Mouse (Mus musculus): ENCODE data around the gene Pdgfc. TPM values are rescaled to one million over a fixed set of nuclear protein-coding genes. Genes with fewer than 3 reads are reported as not detected.

Pdgfc gene
- total and polyA plus RNA-seq, 2 experiments: 1.5 to 2.6 TPM

DNA sequence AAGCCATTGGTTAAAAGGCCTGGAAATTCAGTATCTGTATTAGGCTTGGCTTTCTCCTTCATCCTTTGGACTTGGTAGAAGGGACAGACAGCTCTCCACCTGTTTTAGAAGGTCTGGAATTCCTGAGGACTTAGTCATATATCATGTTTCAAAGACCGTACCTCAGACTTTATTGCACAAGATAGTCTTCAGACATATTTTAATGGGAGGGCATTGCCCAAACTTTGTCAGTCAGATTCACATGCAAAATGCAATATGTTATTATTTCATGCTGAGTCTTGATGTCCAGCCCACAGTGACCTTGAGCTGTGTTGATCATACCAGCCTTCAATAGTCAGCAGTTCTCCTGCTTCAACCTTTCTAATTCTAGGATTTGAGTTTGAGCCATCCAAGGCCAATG is 64.9 kb downstream of the Pdgfc start:
- WGBS: 84% methylated on average over 1 of the region's 1 CpGs

DNA sequence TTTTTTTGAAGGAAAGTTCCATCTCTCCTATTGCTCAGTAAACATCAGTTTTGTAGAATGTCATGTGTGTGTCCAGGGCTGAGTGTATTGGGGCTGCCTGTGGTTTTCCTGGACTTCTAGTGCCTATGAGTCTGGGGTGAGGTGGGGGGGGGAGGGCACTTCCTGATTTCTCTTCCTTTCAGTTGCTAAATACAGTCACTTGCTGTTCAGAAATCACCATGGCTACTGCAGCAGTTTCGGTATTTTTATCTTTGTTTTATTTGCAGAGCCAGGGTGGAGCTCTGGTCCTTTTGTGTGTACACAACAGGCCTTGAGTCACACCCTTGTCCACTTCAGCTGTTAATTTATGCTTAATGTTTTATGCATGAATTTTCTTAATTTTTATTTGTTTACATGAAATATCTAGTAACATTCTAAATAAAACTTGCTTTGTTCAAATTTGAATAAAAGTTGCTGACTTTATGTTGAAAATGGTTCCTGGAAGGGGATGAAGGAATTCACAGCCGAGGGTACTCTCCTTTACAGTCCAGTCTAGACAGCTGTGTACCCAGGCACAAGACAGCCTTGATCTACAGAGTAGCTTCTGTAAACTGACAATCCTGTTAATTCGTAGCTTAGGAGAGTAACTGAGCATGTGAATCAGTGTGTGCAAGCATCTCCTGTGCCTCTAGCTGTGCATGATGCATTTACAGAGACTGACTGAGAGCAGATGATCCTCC is 66.1 kb downstream of the Pdgfc start:
- Histone ChIP-seq H3K27me3 (ENCODE audit: control insufficient read depth, insufficient read depth, low read length) (no peaks in the 10 kb centered on the region), H3K36me3 (ENCODE audit: control insufficient read depth, insufficient read depth, low read length) (no peaks in the 10 kb centered on the region), H3K4me3 (ENCODE audit: insufficient read depth, low read depth, low read length) (no peak overlapping the region), H3K4me1 (ENCODE audit: control insufficient read depth, insufficient read depth, low read length) (peaks cover 22% of the 10 kb centered on the region), H3K27ac (replicated peaks; ENCODE audit: insufficient read depth, low read depth, low read length) (peak overlapping the region; percentile 73), H3K9ac (ENCODE audit: low read depth, low read length) (no peak overlapping the region), H3K79me2 (ENCODE audit: control insufficient read depth, insufficient read depth, low read length) (no peaks in the 10 kb centered on the region; the same call in 1 of the 2 replicates)
- WGBS: 5% methylated on average over 3 of the region's 3 CpGs
- DNase-seq (ENCODE audit: extremely low read depth, low read depth, low spot score): peak; percentile 65
- TF ChIP-seq CTCF (IDR thresholded peaks at IDR 0.05; ENCODE audit: low read depth, low read length) (no peak), POLR2A (IDR thresholded peaks at IDR 0.05; ENCODE audit: extremely low read depth, insufficient read depth, low read length) (no peak)

More for the DNA sequence above, 64.9 kb downstream of the Pdgfc start:
- no peak overlapping the region for H3K9ac ChIP-seq (ENCODE audit: low read depth, low read length)
- H3K79me2 ChIP-seq (ENCODE audit: control insufficient read depth, insufficient read depth, low read length): no peaks in the 10 kb centered on the region; the same call in 1 of the 2 replicates
- H3K4me3 ChIP-seq (ENCODE audit: insufficient read depth, low read depth, low read length): no peak overlapping the region
- no peaks in the 10 kb centered on the region for H3K36me3 ChIP-seq (ENCODE audit: control insufficient read depth, insufficient read depth, low read length)
- peak overlapping the region; percentile 44; the same call in 1 of the 2 replicates for H3K27ac ChIP-seq (replicated peaks; ENCODE audit: insufficient read depth, low read depth, low read length)
- H3K4me1 ChIP-seq (ENCODE audit: control insufficient read depth, insufficient read depth, low read length): peaks cover 16% of the 10 kb centered on the region
- H3K27me3 ChIP-seq (ENCODE audit: control insufficient read depth, insufficient read depth, low read length): no peaks in the 10 kb centered on the region
- DNase-seq (ENCODE audit: extremely low read depth, low read depth, low spot score): no peak
- no peak for TF ChIP-seq CTCF (IDR thresholded peaks at IDR 0.05; ENCODE audit: low read depth, low read length)
- TF ChIP-seq POLR2A (IDR thresholded peaks at IDR 0.05; ENCODE audit: extremely low read depth, insufficient read depth, low read length): no peak

DNA sequence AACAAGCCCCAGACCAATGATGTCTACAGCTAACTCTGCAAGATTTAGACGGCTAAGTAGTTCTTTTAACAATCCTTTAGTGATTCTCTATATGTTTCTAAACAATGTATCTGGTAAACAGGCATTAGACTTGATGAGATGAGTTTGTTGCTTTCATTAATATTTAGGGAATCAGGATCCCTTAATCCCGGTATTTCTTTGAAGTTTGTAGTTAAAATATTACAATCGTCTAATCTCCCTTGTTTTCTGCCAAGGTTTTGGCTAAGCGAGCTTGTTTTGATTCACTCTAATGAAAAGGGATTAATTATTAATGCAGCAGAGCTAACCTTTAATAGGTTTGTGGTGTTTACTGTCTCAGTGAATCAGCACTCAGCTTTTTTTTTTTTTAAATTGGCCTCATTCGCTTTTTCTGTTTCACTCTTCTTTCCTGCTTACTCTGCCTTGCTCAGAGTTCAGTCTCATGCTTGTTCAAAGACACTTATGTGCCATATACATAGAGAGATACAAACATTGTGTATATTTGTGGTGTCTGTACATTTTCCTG is 66.7 kb downstream of the Pdgfc start:
- DNase-seq (ENCODE audit: extremely low read depth, low read depth, low spot score): peak; percentile 94
- Histone ChIP-seq H3K4me3 (ENCODE audit: insufficient read depth, low read depth, low read length) (no peak overlapping the region), H3K27ac (replicated peaks; ENCODE audit: insufficient read depth, low read depth, low read length) (peak overlapping the region; percentile 73)

DNA sequence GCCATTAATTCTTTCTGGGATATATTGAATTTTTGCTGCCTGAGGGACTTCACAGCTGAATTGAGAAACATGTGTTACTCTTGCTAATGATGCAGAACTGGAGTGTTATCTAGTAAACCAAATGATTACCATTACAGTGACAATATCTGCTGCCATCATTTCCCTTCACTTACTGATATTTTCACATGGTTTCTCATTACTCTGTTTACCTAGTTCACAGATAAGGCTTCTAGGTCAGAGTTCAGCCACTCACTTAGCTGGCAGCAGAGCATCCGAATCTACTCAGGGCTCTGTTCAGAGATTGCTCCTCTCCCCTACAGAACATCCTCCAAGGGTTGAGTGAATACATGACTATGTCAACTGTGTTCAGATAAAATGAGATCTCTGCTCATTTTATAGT is 71.3 kb downstream of the Pdgfc start:
- H3K79me2 ChIP-seq (ENCODE audit: control insufficient read depth, insufficient read depth, low read length): no peaks in the 10 kb centered on the region
- DNase-seq (ENCODE audit: extremely low read depth, low read depth, low spot score): peak; percentile 80
- TF ChIP-seq POLR2A (IDR thresholded peaks at IDR 0.05; ENCODE audit: extremely low read depth, insufficient read depth, low read length) (no peak), CTCF (IDR thresholded peaks at IDR 0.05; ENCODE audit: low read depth, low read length) (no peak)
- H3K36me3 ChIP-seq (ENCODE audit: control insufficient read depth, insufficient read depth, low read length): no peaks in the 10 kb centered on the region
- H3K27me3 ChIP-seq (ENCODE audit: control insufficient read depth, insufficient read depth, low read length): no peaks in the 10 kb centered on the region
- no peak overlapping the region for H3K27ac ChIP-seq (replicated peaks; ENCODE audit: insufficient read depth, low read depth, low read length)
- no peak overlapping the region for H3K9ac ChIP-seq (ENCODE audit: low read depth, low read length)
- peaks cover 13% of the 10 kb centered on the region for H3K4me1 ChIP-seq (ENCODE audit: control insufficient read depth, insufficient read depth, low read length)
- WGBS: 6% methylated on average over 1 of the region's 1 CpGs
- H3K4me3 ChIP-seq (ENCODE audit: insufficient read depth, low read depth, low read length): no peak overlapping the region

More for the DNA sequence above, 66.7 kb downstream of the Pdgfc start:
- TF ChIP-seq POLR2A (IDR thresholded peaks at IDR 0.05; ENCODE audit: extremely low read depth, insufficient read depth, low read length) (no peak), CTCF (IDR thresholded peaks at IDR 0.05; ENCODE audit: low read depth, low read length) (no peak)
- Histone ChIP-seq H3K9ac (ENCODE audit: low read depth, low read length) (no peak overlapping the region), H3K36me3 (ENCODE audit: control insufficient read depth, insufficient read depth, low read length) (no peaks in the 10 kb centered on the region), H3K27me3 (ENCODE audit: control insufficient read depth, insufficient read depth, low read length) (no peaks in the 10 kb centered on the region), H3K79me2 (ENCODE audit: control insufficient read depth, insufficient read depth, low read length) (no peaks in the 10 kb centered on the region; the same call in 1 of the 2 replicates), H3K4me1 (ENCODE audit: control insufficient read depth, insufficient read depth, low read length) (peaks cover 24% of the 10 kb centered on the region)
- 24% methylated on average over 5 of the region's 5 CpGs for WGBS

DNA sequence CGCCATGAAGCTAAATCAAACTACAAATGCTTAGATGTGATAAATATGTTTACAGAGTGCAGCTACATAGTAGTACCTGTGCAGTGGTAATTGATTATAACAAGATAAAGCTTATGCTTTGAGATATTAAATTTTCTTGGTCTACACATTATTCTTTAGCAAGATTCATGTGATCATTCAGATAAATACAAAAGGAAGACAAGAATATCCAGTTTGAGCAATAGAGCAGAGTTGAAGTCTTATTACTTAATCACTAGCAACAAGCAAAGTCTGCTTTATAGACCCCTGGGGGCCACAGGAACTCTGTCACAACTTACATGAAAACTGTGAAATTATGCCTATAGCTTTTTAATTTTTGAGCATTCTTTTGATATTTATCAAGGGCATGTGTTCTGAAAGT is 74.8 kb downstream of the Pdgfc start:
- no peaks in the 10 kb centered on the region for H3K79me2 ChIP-seq (ENCODE audit: control insufficient read depth, insufficient read depth, low read length)
- no peaks in the 10 kb centered on the region for H3K36me3 ChIP-seq (ENCODE audit: control insufficient read depth, insufficient read depth, low read length)
- H3K9ac ChIP-seq (ENCODE audit: low read depth, low read length): no peak overlapping the region
- 83% methylated on average over 1 of the region's 1 CpGs for WGBS
- no peak overlapping the region for H3K27ac ChIP-seq (replicated peaks; ENCODE audit: insufficient read depth, low read depth, low read length)
- DNase-seq (ENCODE audit: extremely low read depth, low read depth, low spot score): no peak
- TF ChIP-seq POLR2A (IDR thresholded peaks at IDR 0.05; ENCODE audit: extremely low read depth, insufficient read depth, low read length): no peak
- H3K27me3 ChIP-seq (ENCODE audit: control insufficient read depth, insufficient read depth, low read length): no peaks in the 10 kb centered on the region
- H3K4me3 ChIP-seq (ENCODE audit: insufficient read depth, low read depth, low read length): no peak overlapping the region
- peaks cover 8% of the 10 kb centered on the region for H3K4me1 ChIP-seq (ENCODE audit: control insufficient read depth, insufficient read depth, low read length)

DNA sequence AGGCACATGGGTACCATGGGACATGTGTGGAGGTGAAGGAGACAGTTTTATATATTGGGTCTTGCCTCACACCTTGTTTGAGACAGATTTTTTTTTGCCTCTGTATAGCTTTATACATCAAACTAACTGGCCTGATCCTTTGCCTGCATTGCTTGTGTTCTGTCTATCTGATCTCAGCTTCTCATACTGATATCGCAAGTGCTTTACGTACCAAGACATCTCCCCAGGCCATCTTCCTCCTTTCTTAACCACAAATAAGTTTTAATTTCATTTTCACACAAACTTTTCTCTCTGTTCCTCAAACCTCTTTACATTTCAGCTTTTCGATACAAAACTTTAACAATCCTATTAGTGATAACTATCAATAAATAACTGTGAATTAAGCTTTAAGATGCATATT is 76.7 kb downstream of the Pdgfc start:
- 92% methylated on average over 3 of the region's 3 CpGs for WGBS
- TF ChIP-seq CTCF (IDR thresholded peaks at IDR 0.05; ENCODE audit: low read depth, low read length) (no peak), POLR2A (IDR thresholded peaks at IDR 0.05; ENCODE audit: extremely low read depth, insufficient read depth, low read length) (no peak)
- H3K27ac ChIP-seq (replicated peaks; ENCODE audit: insufficient read depth, low read depth, low read length): no peak overlapping the region
- H3K4me3 ChIP-seq (ENCODE audit: insufficient read depth, low read depth, low read length): no peak overlapping the region
- H3K79me2 ChIP-seq (ENCODE audit: control insufficient read depth, insufficient read depth, low read length): no peaks in the 10 kb centered on the region
- no peak overlapping the region for H3K9ac ChIP-seq (ENCODE audit: low read depth, low read length)
- H3K36me3 ChIP-seq (ENCODE audit: control insufficient read depth, insufficient read depth, low read length): no peaks in the 10 kb centered on the region
- no peaks in the 10 kb centered on the region for H3K27me3 ChIP-seq (ENCODE audit: control insufficient read depth, insufficient read depth, low read length)
- H3K4me1 ChIP-seq (ENCODE audit: control insufficient read depth, insufficient read depth, low read length): no peaks in the 10 kb centered on the region
- no peak for DNase-seq (ENCODE audit: extremely low read depth, low read depth, low spot score)

Data from liver, adult 2 months (tissue).